Mouse (Mus musculus): ENCODE data around the gene Pnpla6.
"Not testable (repeated sequence)": the region's sequence is repeated elsewhere in the genome, so short reads cannot be mapped to it uniquely, and the experiment has no call there.

GRCm38 (mm10) chr8:3581961-3582360, 66.8 kb downstream of the Pnpla6 start:
- TF ChIP-seq POLR2A (IDR thresholded peaks at IDR 0.05; ENCODE audit: insufficient read depth, low read length); CTCF (IDR thresholded peaks at IDR 0.05; ENCODE audit: low read depth, low read length): not testable (repeated sequence)

Data from ES-Bruce4 (cell line).